Mouse (Mus musculus) kidney, embryonic 16.5 days (tissue): ENCODE data around the gene Il5ra. TPM values are rescaled to one million over a fixed set of nuclear protein-coding genes. Genes with fewer than 3 reads are reported as not detected.
A peak's percentile ranks its signal among the peaks of the same experiment; 100 is the strongest.

Experiments
- ATAC-seq: fragments of 200-750 bp; cut with Nextera tagmentation; 2 replicates; pipeline ENCODE4 v1.8.0; 2017; ENCODE audit warnings: moderate TSS enrichment; ENCODE audit not compliant: low FRiP score, low TSS enrichment
- H3K27ac ChIP-seq: fragments of 300-500 bp; sonication (generic); 2 replicates; pipeline ENCODE4 v1.5.1; 2014; ENCODE audit warnings: low read length
- H3K27me3 ChIP-seq: fragments of 300-500 bp; sonication (generic); 2 replicates; pipeline ENCODE4 v1.6.1; 2014; ENCODE audit warnings: low read length, control low read depth, mixed read lengths; ENCODE audit not compliant: insufficient read depth
- H3K36me3 ChIP-seq: fragments of 300-500 bp; sonication (generic); 2 replicates; pipeline ENCODE4 v1.6.1; 2014; ENCODE audit warnings: low read length, control low read depth, mixed read lengths; ENCODE audit not compliant: insufficient read depth
- H3K4me1 ChIP-seq: fragments of 300-500 bp; sonication (generic); 2 replicates; pipeline ENCODE4 v1.6.1; 2014; ENCODE audit warnings: low read length, control low read depth, mixed read lengths; ENCODE audit not compliant: insufficient read depth
- H3K4me2 ChIP-seq: fragments of 300-500 bp; sonication (generic); replicated peaks from 2 replicates; pipeline ENCODE4 v1.6.1; 2014; ENCODE audit warnings: low read depth, low read length
- H3K4me3 ChIP-seq: fragments of 300-500 bp; sonication (generic); 2 replicates; pipeline ENCODE4 v1.5.1; 2014; ENCODE audit warnings: mild to moderate bottlenecking, low read length
- H3K9ac ChIP-seq: fragments of 300-500 bp; sonication (generic); replicated peaks from 2 replicates; pipeline ENCODE4 v1.6.1; 2014; ENCODE audit warnings: low read length
- H3K9me3 ChIP-seq: fragments of 300-500 bp; sonication (generic); 2 replicates; pipeline ENCODE4 v1.6.1; 2016; ENCODE audit warnings: low read length, control low read depth
- WGBS: fragments of 180-500 bp; shearing (Covaris S2); extraction: QIAGEN DNeasy Blood & Tissue Kit; methylation state at CpG from one replicate; pipeline ENCODE4 v1.1.7; 2014; 5-methylcytosine and 5-hydroxymethylcytosine counted together
- polyA plus RNA-seq: library from polyadenylated mRNA; unstranded; fragments of >200 nt; fragmentation: Nextera tagmentation; extraction: Ambion mirVana; gene quantifications from 2 replicates; pipeline ENCODE4 v1.2.1, GENCODE M21; 2015

Gene Il5ra
- 0.30 and 0.60 TPM in 2 replicates for polyA plus RNA-seq

GRCm38 (mm10) chr6:106748887-106749388 lies at the start of gene Il5ra:
Gene Il5ra, minus strand, starts transcription at chr6:106749037.
- no peaks in the 10 kb centered on the region for H3K36me3 ChIP-seq
- ATAC-seq = no peak
- no peak within 1 kb of the TSS for H3K4me2 ChIP-seq
- H3K9me3 ChIP-seq = no peaks in the 10 kb centered on the region
- H3K4me1 ChIP-seq = no peaks in the 10 kb centered on the region
- H3K4me3 ChIP-seq = no peak within 1 kb of the TSS
- H3K27me3 ChIP-seq = no peaks in the 10 kb centered on the region
- 73% methylated on average over 6 of the region's 6 CpGs for WGBS
- no peak within 1 kb of the TSS for H3K9ac ChIP-seq
- H3K27ac ChIP-seq = no peak within 1 kb of the TSS

GRCm38 (mm10) chr6:106794094-106794814 lies 45.4 kb upstream of the Il5ra start:
- Histone ChIP-seq H3K4me2 (no peak overlapping the region), H3K36me3 (peaks cover 32% of the 10 kb centered on the region)
- 85% methylated on average over 13 of the region's 13 CpGs for WGBS

GRCm38 (mm10) chr6:106793621-106794020 lies 44.8 kb upstream of the Il5ra start:
- H3K9ac ChIP-seq = no peak overlapping the region
- 98% methylated on average over 10 of the region's 10 CpGs for WGBS
- ATAC-seq = no peak
- peaks cover 32% of the 10 kb centered on the region for H3K36me3 ChIP-seq
- H3K4me2 ChIP-seq = no peak overlapping the region
- no peaks in the 10 kb centered on the region for H3K27me3 ChIP-seq
- no peak overlapping the region for H3K27ac ChIP-seq
- no peaks in the 10 kb centered on the region for H3K9me3 ChIP-seq
- peaks cover 4% of the 10 kb centered on the region for H3K4me1 ChIP-seq
- H3K4me3 ChIP-seq = no peak overlapping the region

More at GRCm38 (mm10) chr6:106794094-106794814, 45.4 kb upstream of the Il5ra start:
- Histone ChIP-seq H3K4me1 (peaks cover 10% of the 10 kb centered on the region), H3K9me3 (no peaks in the 10 kb centered on the region), H3K9ac (no peak overlapping the region), H3K27ac (no peak overlapping the region), H3K4me3 (no peak overlapping the region), H3K27me3 (no peaks in the 10 kb centered on the region)
- no peak for ATAC-seq

- Histone ChIP-seq H3K4me2 (no peak overlapping the region), H3K9ac (no peak overlapping the region), H3K4me3 (no peak overlapping the region), H3K9me3 (no peaks in the 10 kb centered on the region), H3K36me3 (peaks cover 36% of the 10 kb centered on the region), H3K27me3 (no peaks in the 10 kb centered on the region), H3K4me1 (no peaks in the 10 kb centered on the region), H3K27ac (no peak overlapping the region)
- WGBS = 89% methylated on average over 7 of the region's 7 CpGs
- ATAC-seq = no peak
These were observed 44.3 kb upstream of the Il5ra start for GRCm38 (mm10) chr6:106793088-106793487.

GRCm38 (mm10) chr6:106792486-106792885 lies 43.6 kb upstream of the Il5ra start:
- Histone ChIP-seq H3K9me3 (no peaks in the 10 kb centered on the region), H3K4me3 (no peak overlapping the region), H3K27ac (no peak overlapping the region), H3K9ac (no peak overlapping the region), H3K27me3 (no peaks in the 10 kb centered on the region), H3K36me3 (peaks cover 38% of the 10 kb centered on the region), H3K4me1 (no peaks in the 10 kb centered on the region), H3K4me2 (no peak overlapping the region)
- ATAC-seq = no peak
- 95% methylated on average over 5 of the region's 5 CpGs for WGBS

- Histone ChIP-seq H3K36me3 (peaks cover 38% of the 10 kb centered on the region), H3K4me3 (no peak overlapping the region), H3K27ac (no peak overlapping the region), H3K4me1 (no peaks in the 10 kb centered on the region), H3K27me3 (no peaks in the 10 kb centered on the region), H3K9ac (no peak overlapping the region), H3K4me2 (no peak overlapping the region), H3K9me3 (no peaks in the 10 kb centered on the region)
- ATAC-seq = no peak
- 92% methylated on average over 8 of the region's 8 CpGs for WGBS
These were observed 42.6 kb upstream of the Il5ra start for GRCm38 (mm10) chr6:106791429-106791828.

GRCm38 (mm10) chr6:106787138-106787537 lies 38.3 kb upstream of the Il5ra start:
- no peak for ATAC-seq
- H3K4me2 ChIP-seq = no peak overlapping the region
- H3K9me3 ChIP-seq = no peaks in the 10 kb centered on the region
- H3K4me1 ChIP-seq = no peaks in the 10 kb centered on the region
- no peak overlapping the region for H3K9ac ChIP-seq
- WGBS = 90% methylated on average over 3 of the region's 3 CpGs
- peaks cover 21% of the 10 kb centered on the region for H3K36me3 ChIP-seq
- no peaks in the 10 kb centered on the region for H3K27me3 ChIP-seq
- H3K4me3 ChIP-seq = no peak overlapping the region
- H3K27ac ChIP-seq = no peak overlapping the region

- H3K27me3 ChIP-seq = no peaks in the 10 kb centered on the region
- peak overlapping the region; percentile 78 for H3K9ac ChIP-seq
- ATAC-seq = no peak
- peak overlapping the region; percentile 76 for H3K4me2 ChIP-seq
- H3K36me3 ChIP-seq = peaks cover 15% of the 10 kb centered on the region
- H3K9me3 ChIP-seq = no peaks in the 10 kb centered on the region
- no peak overlapping the region for H3K27ac ChIP-seq
- H3K4me1 ChIP-seq = peaks cover 11% of the 10 kb centered on the region
- H3K4me3 ChIP-seq = peak overlapping the region; percentile 89
- WGBS = 29% methylated on average over 4 of the region's 4 CpGs
These were observed 21.2 kb upstream of the Il5ra start for GRCm38 (mm10) chr6:106770046-106770445.

- H3K4me2 ChIP-seq = peak overlapping the region; percentile 76
- no peaks in the 10 kb centered on the region for H3K9me3 ChIP-seq
- peaks cover 11% of the 10 kb centered on the region for H3K4me1 ChIP-seq
- peaks cover 15% of the 10 kb centered on the region for H3K36me3 ChIP-seq
- 0 out of 2 replicates have a peak overlapping the region, but pooled peaks have one; percentile 9 for H3K27ac ChIP-seq
- H3K4me3 ChIP-seq = peak overlapping the region; percentile 89
- peak; percentile 77 for ATAC-seq
- WGBS = 1% methylated on average over 33 of the region's 33 CpGs
- H3K9ac ChIP-seq = peak overlapping the region; percentile 78
- no peaks in the 10 kb centered on the region for H3K27me3 ChIP-seq
These were observed 20.5 kb upstream of the Il5ra start for GRCm38 (mm10) chr6:106769290-106769866.
